Mouse (Mus musculus): ENCODE data around the gene Atg13.

The Atg13 gene

GRCm38 (mm10) chr2:91649152-91649551 lies 61.2 kb downstream of the Atg13 start:
- no peak for DNase-seq (ENCODE audit: low spot score)

GRCm38 (mm10) chr2:91646733-91647132 lies 63.6 kb downstream of the Atg13 start:
- no peak for DNase-seq (ENCODE audit: low spot score)

- DNase-seq (ENCODE audit: low spot score): no peak
Observed at GRCm38 (mm10) chr2:91645811-91646210, 64.6 kb downstream of the Atg13 start.

- DNase-seq (ENCODE audit: low spot score): no peak
Observed at GRCm38 (mm10) chr2:91645354-91645753, 65.0 kb downstream of the Atg13 start.

GRCm38 (mm10) chr2:91644021-91644420 lies 66.4 kb downstream of the Atg13 start:
- DNase-seq (ENCODE audit: low spot score): no peak

GRCm38 (mm10) chr2:91642825-91643415 lies 67.5 kb downstream of the Atg13 start:
- DNase-seq (ENCODE audit: low spot score): no peak

GRCm38 (mm10) chr2:91638931-91639330 lies 71.4 kb downstream of the Atg13 start:
- no peak for DNase-seq (ENCODE audit: low spot score)

- no peak for DNase-seq (ENCODE audit: low spot score)
Observed at GRCm38 (mm10) chr2:91636727-91637338, 73.5 kb downstream of the Atg13 start.

- no peak for DNase-seq (ENCODE audit: low spot score)
Observed at GRCm38 (mm10) chr2:91636229-91636628, 74.1 kb downstream of the Atg13 start, which contains the start of gene F2. TSS of gene F2 (minus strand) at chr2:91636414.

GRCm38 (mm10) chr2:91635486-91635885 lies 74.9 kb downstream of the Atg13 start:
- no peak for DNase-seq (ENCODE audit: low spot score)

- DNase-seq (ENCODE audit: low spot score): no peak
Observed at GRCm38 (mm10) chr2:91634841-91635240, 75.5 kb downstream of the Atg13 start.

GRCm38 (mm10) chr2:91633334-91633977 lies 76.9 kb downstream of the Atg13 start:
- DNase-seq (ENCODE audit: low spot score): no peak

GRCm38 (mm10) chr2:91632316-91632715 lies 78.1 kb downstream of the Atg13 start:
- no peak for DNase-seq (ENCODE audit: low spot score)

- no peak for DNase-seq (ENCODE audit: low spot score)
Observed at GRCm38 (mm10) chr2:91631826-91632225, 78.5 kb downstream of the Atg13 start.

- no peak for DNase-seq (ENCODE audit: low spot score)
Observed at GRCm38 (mm10) chr2:91630384-91630783, 80.0 kb downstream of the Atg13 start.

GRCm38 (mm10) chr2:91629682-91630081 lies 80.7 kb downstream of the Atg13 start:
- DNase-seq (ENCODE audit: low spot score): no peak

GRCm38 (mm10) chr2:91628171-91628570 lies 82.2 kb downstream of the Atg13 start:
- no peak for DNase-seq (ENCODE audit: low spot score)

GRCm38 (mm10) chr2:91627486-91627885 lies 82.9 kb downstream of the Atg13 start:
- DNase-seq (ENCODE audit: low spot score): no peak
